Mouse (Mus musculus) lung, postnatal 0 days (tissue): ENCODE measurements around the gene Cers3. TPM values are rescaled to one million over a fixed set of nuclear protein-coding genes. Genes with fewer than 3 reads are reported as not detected.
A peak's percentile ranks its signal among the peaks of the same experiment; 100 is the strongest.

Experiments used
- ATAC-seq: fragments of 200-750 bp; cut with Nextera tagmentation; 2 replicates; pipeline ENCODE4 v1.8.0; 2017; ENCODE audit warnings: moderate library complexity
- DNase-seq: peaks from one replicate; pipeline ENCODE4 v3.0.0-alpha.2; 2016; ENCODE audit warnings: low spot score
- H3K27ac ChIP-seq: fragments of 300-500 bp; sonication (generic); 2 replicates; pipeline ENCODE4 v1.5.1; 2014; ENCODE audit warnings: antibody characterized with exemption, mild to moderate bottlenecking, low read length, mixed read lengths
- H3K27me3 ChIP-seq: fragments of 300-500 bp; sonication (generic); replicated peaks from 2 replicates; pipeline ENCODE4 v1.6.1; 2014; ENCODE audit warnings: low read length, mixed read lengths; ENCODE audit not compliant: insufficient read depth
- H3K36me3 ChIP-seq: fragments of 300-500 bp; sonication (generic); 2 replicates; pipeline ENCODE4 v1.6.1; 2014; ENCODE audit warnings: low read length, mixed read lengths; ENCODE audit not compliant: insufficient read depth
- H3K4me1 ChIP-seq: fragments of 300-500 bp; sonication (generic); 2 replicates; pipeline ENCODE4 v1.6.1; 2014; ENCODE audit warnings: antibody characterized with exemption, low read depth, low read length, mixed read lengths; ENCODE audit not compliant: insufficient read depth
- H3K4me2 ChIP-seq: fragments of 300-500 bp; sonication (generic); replicated peaks from 2 replicates; pipeline ENCODE4 v1.6.1; 2014; ENCODE audit warnings: low read depth, mild to moderate bottlenecking, low read length, moderate library complexity, mixed read lengths
- H3K4me3 ChIP-seq: fragments of 300-500 bp; sonication (generic); 2 replicates; pipeline ENCODE4 v1.5.1; 2014; ENCODE audit warnings: low read depth, low read length
- H3K9ac ChIP-seq: fragments of 300-500 bp; sonication (generic); replicated peaks from 2 replicates; pipeline ENCODE4 v1.6.1; 2014; ENCODE audit warnings: low read depth, mild to moderate bottlenecking
- H3K9me3 ChIP-seq: fragments of 300-500 bp; sonication (generic); 2 replicates; pipeline ENCODE4 v1.6.1; 2016; ENCODE audit warnings: low read length, mixed read lengths
- CTCF ChIP-seq: IDR thresholded peaks from 2 replicates; pipeline ENCODE4 v1.5.1; 2016; ENCODE audit warnings: antibody characterized with exemption, mild to moderate bottlenecking
- EP300 ChIP-seq: IDR thresholded peaks from 2 replicates; pipeline ENCODE4 v1.6.1; 2016; ENCODE audit warnings: antibody characterized with exemption, mild to moderate bottlenecking, control low read depth
- WGBS: fragments of 180-500 bp; shearing (Covaris S2); extraction: QIAGEN DNeasy Blood & Tissue Kit; methylation state at CpG from one replicate; pipeline ENCODE4 v1.1.7; 2014; 5-methylcytosine and 5-hydroxymethylcytosine counted together
- polyA plus RNA-seq: library from polyadenylated mRNA; unstranded; fragments of >200 nt; fragmentation: Nextera tagmentation; extraction: Ambion mirVana; gene quantifications from 2 replicates; pipeline ENCODE4 v1.2.1, GENCODE M21; 2015

Gene Cers3
- polyA plus RNA-seq, 1 experiment from 2014 or later = 7.1 TPM

GRCm38 (mm10) chr7:66801785-66802184 lies 58.5 kb downstream of the Cers3 start:
- Histone ChIP-seq H3K27me3 (no peaks in the 10 kb centered on the region), H3K4me3 (no peak overlapping the region), H3K9me3 (no peaks in the 10 kb centered on the region), H3K4me2 (no peak overlapping the region), H3K36me3 (no peaks in the 10 kb centered on the region), H3K4me1 (no peaks in the 10 kb centered on the region; the same call in 1 of the 2 replicates), H3K27ac (no peak overlapping the region), H3K9ac (no peak overlapping the region)
- DNase-seq = no peak
- no peak for ATAC-seq
- TF ChIP-seq EP300 (no peak), CTCF (no peak)

GRCm38 (mm10) chr7:66803798-66804197 lies 60.5 kb downstream of the Cers3 start:
- Histone ChIP-seq H3K4me1 (no peaks in the 10 kb centered on the region), H3K36me3 (no peaks in the 10 kb centered on the region), H3K27me3 (no peaks in the 10 kb centered on the region), H3K9me3 (no peaks in the 10 kb centered on the region), H3K9ac (no peak overlapping the region), H3K4me2 (no peak overlapping the region), H3K4me3 (no peak overlapping the region), H3K27ac (no peak overlapping the region)
- WGBS = 21% methylated on average over 5 of the region's 5 CpGs
- ATAC-seq (peak; percentile 33; the same call in 1 of the 2 replicates), DNase-seq (no peak)
- TF ChIP-seq EP300 (no peak), CTCF (no peak)

- Histone ChIP-seq H3K4me3 (no peak overlapping the region), H3K4me2 (no peak overlapping the region), H3K9me3 (no peaks in the 10 kb centered on the region), H3K4me1 (no peaks in the 10 kb centered on the region), H3K36me3 (no peaks in the 10 kb centered on the region), H3K9ac (no peak overlapping the region), H3K27ac (no peak overlapping the region), H3K27me3 (no peaks in the 10 kb centered on the region)
- DNase-seq (no peak), ATAC-seq (no peak)
- TF ChIP-seq EP300 = no peak
- no peak for TF ChIP-seq CTCF
- 63% methylated on average over 3 of the region's 3 CpGs for WGBS
Measured at GRCm38 (mm10) chr7:66806801-66807200, 63.5 kb downstream of the Cers3 start.

GRCm38 (mm10) chr7:66810436-66810835 lies 67.1 kb downstream of the Cers3 start:
- Histone ChIP-seq H3K4me2 (no peak overlapping the region), H3K27ac (no peak overlapping the region), H3K4me1 (peaks cover 2% of the 10 kb centered on the region), H3K9ac (no peak overlapping the region), H3K36me3 (no peaks in the 10 kb centered on the region), H3K9me3 (no peaks in the 10 kb centered on the region), H3K27me3 (no peaks in the 10 kb centered on the region), H3K4me3 (no peak overlapping the region)
- DNase-seq (no peak), ATAC-seq (no peak)
- TF ChIP-seq EP300 (no peak), CTCF (no peak)
- WGBS = 94% methylated on average over 7 of the region's 7 CpGs

- no peak overlapping the region for H3K27ac ChIP-seq
- no peaks in the 10 kb centered on the region for H3K27me3 ChIP-seq
- TF ChIP-seq CTCF = no peak
- no peak for TF ChIP-seq EP300
- DNase-seq = no peak
- H3K4me3 ChIP-seq = no peak overlapping the region
- H3K36me3 ChIP-seq = no peaks in the 10 kb centered on the region
- H3K9me3 ChIP-seq = no peaks in the 10 kb centered on the region
- no peak overlapping the region for H3K4me2 ChIP-seq
- H3K4me1 ChIP-seq = peaks cover 2% of the 10 kb centered on the region
- no peak for ATAC-seq
- H3K9ac ChIP-seq = no peak overlapping the region
- 67% methylated on average over 1 of the region's 1 CpGs for WGBS
Measured at GRCm38 (mm10) chr7:66811294-66811693, 68.0 kb downstream of the Cers3 start.

- H3K4me2 ChIP-seq = no peak overlapping the region
- WGBS = 92% methylated on average over 4 of the region's 4 CpGs
- TF ChIP-seq EP300 (no peak), CTCF (no peak)
- DNase-seq (no peak), ATAC-seq (no peak)
- H3K9ac ChIP-seq = no peak overlapping the region
- H3K27me3 ChIP-seq = no peaks in the 10 kb centered on the region
- H3K27ac ChIP-seq = no peak overlapping the region
- H3K4me1 ChIP-seq = peaks cover 2% of the 10 kb centered on the region
- no peaks in the 10 kb centered on the region for H3K9me3 ChIP-seq
- H3K36me3 ChIP-seq = no peaks in the 10 kb centered on the region
- H3K4me3 ChIP-seq = no peak overlapping the region
Measured at GRCm38 (mm10) chr7:66812289-66812688, 69.0 kb downstream of the Cers3 start.

GRCm38 (mm10) chr7:66812737-66813136 lies 69.4 kb downstream of the Cers3 start:
- no peak overlapping the region for H3K27ac ChIP-seq
- ATAC-seq = no peak; the same call in 1 of the 2 replicates
- DNase-seq = peak; percentile 9
- no peaks in the 10 kb centered on the region for H3K36me3 ChIP-seq
- no peaks in the 10 kb centered on the region for H3K9me3 ChIP-seq
- H3K4me1 ChIP-seq = peaks cover 2% of the 10 kb centered on the region
- TF ChIP-seq CTCF (no peak), EP300 (no peak)
- no peaks in the 10 kb centered on the region for H3K27me3 ChIP-seq
- no peak overlapping the region for H3K4me2 ChIP-seq
- no peak overlapping the region for H3K4me3 ChIP-seq
- WGBS = 42% methylated on average over 9 of the region's 9 CpGs
- H3K9ac ChIP-seq = no peak overlapping the region
